19 mouse cellular contexts compared by ENCODE assay signal in the genomic region with DNA sequence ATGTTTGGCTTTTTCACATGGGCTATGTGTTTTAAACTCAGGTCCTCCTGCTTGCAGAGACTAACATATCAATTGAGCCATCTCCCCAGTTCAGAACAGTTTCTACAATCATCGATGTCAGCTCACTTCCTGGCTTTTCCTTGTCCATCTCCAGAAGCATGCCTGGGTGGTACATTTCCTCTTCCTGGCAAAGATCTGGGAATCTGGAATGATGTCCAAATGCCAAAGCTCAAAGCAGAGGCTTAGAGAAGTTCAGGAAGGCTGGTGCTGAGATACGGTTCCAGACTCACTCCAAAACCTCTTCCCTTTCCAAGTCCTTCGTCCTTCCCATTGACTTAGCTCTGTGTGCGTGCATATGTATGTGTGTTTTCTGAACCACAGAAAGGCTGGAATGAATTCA. TPM values are rescaled to one million over a fixed set of nuclear protein-coding genes. Genes with fewer than 3 reads are reported as not detected.
"Had no signal": no experiment of that assay in that cellular context is flagged by ENCODE, and none has a peak within 500 bp of the region (broad histone marks: within the 10 kb centered on the region; RNA-seq: fewer than 3 reads in every experiment).

No protein-coding gene starts in this region.

- H3K4me1 ChIP-seq: hindbrain, embryonic 12.5 days; intestine, embryonic 15.5 days; limb, embryonic 10.5 days; limb, embryonic 12.5 days had no signal

- DNase-seq: gastrocnemius, postnatal 14 days; gastrocnemius, postnatal 36 days; heart, adult 18-20 months; heart, postnatal 10 days; kidney, adult 18-20 months; kidney, adult 8-10 months; kidney, postnatal 10 days; kidney, postnatal 25 days; kidney, postnatal 4 days; liver had no signal

- H3K4me3 ChIP-seq: heart, embryonic 10.5 days; heart, embryonic 12.5 days; hindbrain, embryonic 12.5 days; intestine, embryonic 15.5 days; layer of hippocampus, adult 2 months; left cerebral cortex, adult 2 months; limb, embryonic 10.5 days; limb, embryonic 12.5 days had no signal

RNA-seq across cellular contexts. Expression of gene Rgs6, which starts 59.8 kb away (rescaled TPM):
- polyA plus RNA-seq: inflammation-experienced regulatory T-cells, adult 6 months; limb, embryonic 10.5 days had no signal
